Mouse (Mus musculus) spleen, postnatal 36 days (tissue): ENCODE results near the gene Ppcdc.

Experiments
- DNase-seq, 2 experiments: peaks; one replicate each; pipeline ENCODE4 v3.0.0; 2022; ENCODE audit warnings: low spot score in 2 of 2, mixed read lengths in 1 of 2

Gene Ppcdc

GRCm38 (mm10) chr9:57439522-57440295 is at the start of gene Ppcdc:
Ppcdc (minus strand) TSS chr9:57440124.
- DNase-seq = peak; percentile 94 to 96

DNA sequence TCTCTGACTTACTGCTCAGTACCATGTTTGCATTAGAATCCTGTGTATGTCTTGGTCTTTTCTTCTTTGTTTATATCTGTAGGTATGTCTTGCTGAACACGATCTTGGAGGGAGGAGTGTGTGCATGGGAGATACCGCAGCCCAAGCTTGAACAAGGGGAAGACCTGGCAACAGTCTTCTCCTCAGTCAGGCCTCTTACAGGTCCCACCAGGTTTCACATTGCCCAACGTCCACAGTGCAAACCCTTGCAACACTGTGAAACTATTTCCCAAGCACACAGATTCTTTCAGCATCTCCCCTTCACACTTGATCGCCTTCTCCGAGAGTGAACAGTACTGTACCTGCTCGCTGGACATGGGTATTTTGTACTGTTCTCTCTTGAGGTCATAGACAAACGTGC is 47.9 kb upstream of the Ppcdc start:
- DNase-seq = no peak

- DNase-seq = peak; percentile 60 to 63
These were observed 45.9 kb upstream of the Ppcdc start for GRCm38 (mm10) chr9:57485774-57486173.

- no peak for DNase-seq
These were observed 29.0 kb upstream of the Ppcdc start for GRCm38 (mm10) chr9:57468914-57469313.

DNA sequence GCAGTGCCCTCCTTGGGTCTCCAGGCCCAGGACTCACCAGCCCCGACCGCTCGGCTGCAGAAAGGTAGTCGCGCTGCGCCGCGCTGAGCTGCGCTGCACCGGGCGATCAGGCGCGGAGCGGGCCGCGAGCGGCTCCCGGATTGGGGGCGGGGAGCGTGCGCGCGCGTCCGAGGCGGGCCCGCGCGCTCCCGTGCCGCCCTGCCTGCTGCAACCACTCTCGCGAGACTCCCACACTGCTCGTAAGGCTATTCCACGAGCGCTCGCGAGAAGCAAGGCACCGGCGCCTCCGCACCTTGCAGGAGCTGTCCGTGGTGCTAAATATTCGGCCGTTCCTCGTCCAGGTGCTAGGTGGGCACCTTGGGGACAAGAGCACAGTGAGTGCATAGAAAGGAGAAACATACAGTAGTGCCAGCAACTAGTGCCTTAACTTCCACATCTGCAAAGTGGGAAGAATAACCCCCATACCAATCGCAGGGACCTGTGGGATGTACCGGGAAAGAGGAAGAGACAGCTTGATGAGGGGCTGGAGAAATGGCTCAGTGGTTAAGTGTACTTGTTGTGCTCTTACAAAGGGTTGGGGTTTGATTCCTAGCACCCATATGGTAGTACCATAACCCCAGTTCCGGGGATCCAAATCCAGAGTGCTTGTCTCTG is 28.1 kb upstream of the Ppcdc start, which contains the start of gene Scamp5:
Gene Scamp5, minus strand, starts transcription at position 165 of the 654 bp plus-strand sequence.
- DNase-seq = peak; percentile 67 to 72

DNA sequence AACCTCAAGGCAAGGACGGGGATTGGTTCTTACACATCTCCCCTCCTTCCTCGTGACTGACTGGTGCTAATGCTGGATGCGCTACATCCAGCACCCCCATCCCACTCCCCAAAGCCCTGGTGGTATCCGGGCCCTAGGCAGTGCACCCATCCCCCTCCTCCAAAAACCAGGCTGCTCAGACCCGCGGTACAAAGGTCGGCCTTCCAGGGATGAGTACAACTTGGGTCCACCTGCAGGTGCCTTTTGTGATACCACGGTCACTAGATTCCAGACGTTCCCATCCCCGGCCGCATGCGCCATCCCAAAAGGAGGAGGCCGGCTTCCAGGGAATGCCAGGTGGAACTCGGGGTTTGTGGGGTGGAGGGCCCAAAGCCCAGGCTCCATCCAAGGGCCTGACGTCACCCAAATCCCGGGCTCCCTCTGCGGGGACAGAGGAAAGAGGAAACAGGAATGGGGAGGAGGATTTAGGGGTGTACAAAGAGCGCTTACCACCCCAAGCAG is 27.4 kb upstream of the Ppcdc start:
- DNase-seq = no peak

DNA sequence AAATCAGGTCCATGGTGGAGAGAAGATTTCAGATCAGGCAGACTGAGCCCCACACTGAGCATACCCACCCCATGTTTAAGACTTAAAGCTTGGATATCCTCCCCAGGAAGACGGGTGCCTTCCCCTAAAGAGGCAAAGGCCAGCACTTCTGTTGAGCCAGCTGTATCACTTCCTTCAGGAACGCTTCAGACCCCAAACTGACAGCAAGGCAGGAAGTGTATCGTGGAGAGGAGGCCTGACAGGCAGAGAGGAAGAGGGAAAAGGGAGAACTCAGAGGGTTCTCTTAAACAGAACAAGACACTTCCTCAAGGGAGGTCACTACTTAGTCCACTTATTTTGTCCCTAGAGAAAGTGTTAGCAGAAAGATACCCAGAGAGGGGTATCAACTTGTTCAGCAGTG is 26.2 kb upstream of the Ppcdc start:
- DNase-seq = no peak

DNA sequence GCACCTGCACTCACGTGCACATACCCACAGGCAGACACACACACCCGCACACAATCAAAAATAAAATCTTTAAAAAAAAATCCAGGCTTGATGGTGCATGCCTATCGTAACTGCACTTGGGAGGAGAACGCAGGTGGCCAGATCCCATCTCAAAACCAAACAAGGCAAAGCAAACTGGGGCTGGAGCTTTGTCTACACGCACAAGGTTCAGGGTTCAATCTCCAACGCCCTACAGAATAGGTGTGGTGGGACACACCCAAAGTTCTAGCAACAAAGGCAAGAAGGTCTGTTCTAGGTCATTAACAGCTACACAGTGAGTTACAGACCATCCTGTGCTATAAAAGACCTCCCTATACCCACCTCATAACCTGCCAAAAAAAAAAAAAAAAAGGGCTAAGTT is 22.9 kb upstream of the Ppcdc start:
- DNase-seq = no peak

DNA sequence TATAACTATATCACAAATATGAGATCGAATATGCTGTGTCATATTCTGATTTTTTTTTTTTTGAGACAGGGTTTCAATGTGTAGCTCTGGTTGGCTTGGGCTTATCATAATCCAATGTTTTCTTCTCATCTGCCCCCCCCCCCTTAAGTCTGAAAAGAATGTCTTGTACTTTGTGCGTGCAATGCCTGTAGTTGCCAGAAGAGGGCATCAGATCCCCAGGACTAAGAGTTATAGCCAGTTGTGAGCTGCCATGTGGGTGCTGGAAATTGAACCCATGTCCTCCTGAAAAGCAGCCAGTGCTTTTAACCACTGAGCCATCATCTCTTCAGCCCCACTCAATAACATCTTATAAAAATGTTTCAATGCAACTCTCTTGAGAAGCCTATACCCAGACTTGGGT is 19.8 kb upstream of the Ppcdc start:
- DNase-seq = no peak

DNA sequence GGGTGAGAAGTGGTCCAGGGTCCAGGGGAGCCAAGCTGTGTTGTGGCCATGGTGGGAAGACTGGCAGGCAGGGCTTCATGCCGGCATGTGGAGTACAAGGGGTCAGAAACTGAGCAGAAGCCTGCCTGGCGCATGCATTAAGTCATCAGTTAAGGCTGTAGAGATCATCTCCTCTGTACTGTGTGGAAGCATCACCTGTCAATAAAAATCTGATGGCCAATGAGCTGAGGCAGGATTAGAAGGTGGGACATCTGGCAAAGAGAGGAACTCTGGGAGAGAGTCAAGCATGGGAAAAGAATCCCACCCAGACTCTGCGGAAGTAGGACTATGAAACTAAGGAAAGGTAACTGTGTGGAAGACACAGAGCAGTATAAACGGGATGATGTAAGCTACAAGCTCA is 13.6 kb upstream of the Ppcdc start:
- DNase-seq = no peak

DNA sequence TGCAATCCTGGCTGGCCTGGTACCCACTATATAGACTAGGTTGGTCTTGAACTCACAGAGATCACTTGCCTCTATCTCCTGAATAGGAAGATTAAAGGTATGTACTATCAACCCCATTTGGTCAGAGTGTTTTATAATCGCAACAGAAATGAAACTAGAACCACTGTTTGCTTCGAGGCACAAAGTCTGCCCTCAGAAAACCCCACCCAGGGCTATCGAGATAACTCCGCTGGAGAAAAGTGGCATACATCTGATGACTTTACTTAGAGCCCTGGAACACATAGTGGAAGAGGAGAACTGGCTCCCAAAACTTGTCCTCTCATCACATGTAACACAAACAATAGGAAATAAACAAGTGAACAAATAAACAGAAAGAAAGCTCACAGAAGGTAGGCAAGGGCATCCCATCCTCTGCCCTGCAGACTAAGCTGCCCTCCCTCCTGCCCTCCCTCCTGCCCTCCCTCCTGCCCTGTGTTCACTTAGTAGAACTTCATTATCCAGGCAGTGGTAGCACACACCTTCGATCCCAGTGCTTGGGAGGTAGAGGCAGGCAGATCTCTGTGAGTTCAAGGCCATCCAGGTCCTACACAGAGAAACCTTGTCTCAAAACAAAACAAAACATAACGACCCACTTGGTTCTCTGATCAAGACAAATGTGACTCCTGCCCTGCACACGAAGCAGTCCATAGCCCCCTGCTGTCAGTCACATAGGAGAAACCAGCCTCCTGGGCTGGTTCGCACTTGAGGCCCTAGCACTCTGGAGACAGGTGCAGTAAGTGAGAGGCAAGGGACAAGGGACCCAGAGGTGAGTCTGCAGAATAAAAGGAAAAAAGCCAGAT is 12.9 kb upstream of the Ppcdc start:
- DNase-seq = no peak

- DNase-seq = no peak
These were observed 9.8 kb upstream of the Ppcdc start for GRCm38 (mm10) chr9:57449715-57450114.

- no peak for DNase-seq
These were observed 696 bp upstream of the Ppcdc start for GRCm38 (mm10) chr9:57440620-57441019.

GRCm38 (mm10) chr9:57439083-57439482 is 841 bp downstream of the Ppcdc start:
- no peak for DNase-seq

GRCm38 (mm10) chr9:57437896-57438614 is 1.9 kb downstream of the Ppcdc start:
- DNase-seq = no peak

- no peak for DNase-seq
These were observed 3.8 kb downstream of the Ppcdc start for GRCm38 (mm10) chr9:57436166-57436565.

DNA sequence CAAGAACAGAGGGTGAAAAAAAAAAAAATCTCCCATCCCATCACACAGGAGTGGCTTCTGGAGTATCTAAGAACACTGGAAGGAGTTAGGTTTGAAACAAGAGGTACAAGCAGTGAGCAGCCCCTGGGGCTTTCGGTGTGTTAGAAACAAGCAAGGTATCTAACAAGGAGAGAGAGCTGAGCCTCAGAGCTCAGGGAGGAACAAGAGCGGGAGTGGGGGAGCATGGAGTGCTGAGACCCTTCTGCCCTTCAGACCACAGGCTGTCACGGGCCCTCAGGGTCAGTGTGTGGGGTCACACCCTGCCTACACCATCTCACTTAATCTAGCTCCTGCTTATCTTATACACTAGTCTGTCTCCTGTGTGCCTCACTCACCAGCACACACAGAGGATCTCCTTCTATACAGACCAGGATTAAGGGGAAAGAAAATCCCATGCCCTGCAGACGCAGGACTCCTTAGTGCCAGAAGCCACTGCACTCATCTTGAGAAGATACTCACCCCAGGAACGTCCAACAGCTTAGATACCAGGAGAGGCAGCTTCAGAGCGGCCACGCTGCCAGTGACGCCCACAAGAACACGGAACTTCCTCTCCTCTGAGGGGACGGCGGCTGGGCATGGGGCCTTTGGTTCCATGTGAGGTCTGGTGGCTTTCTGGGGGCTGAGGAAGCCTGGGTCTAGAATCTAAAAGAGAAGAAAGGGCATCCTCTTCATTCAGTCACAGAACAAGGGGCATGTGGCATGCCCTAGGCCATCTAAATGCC is 5.3 kb downstream of the Ppcdc start:
- no peak for DNase-seq

DNA sequence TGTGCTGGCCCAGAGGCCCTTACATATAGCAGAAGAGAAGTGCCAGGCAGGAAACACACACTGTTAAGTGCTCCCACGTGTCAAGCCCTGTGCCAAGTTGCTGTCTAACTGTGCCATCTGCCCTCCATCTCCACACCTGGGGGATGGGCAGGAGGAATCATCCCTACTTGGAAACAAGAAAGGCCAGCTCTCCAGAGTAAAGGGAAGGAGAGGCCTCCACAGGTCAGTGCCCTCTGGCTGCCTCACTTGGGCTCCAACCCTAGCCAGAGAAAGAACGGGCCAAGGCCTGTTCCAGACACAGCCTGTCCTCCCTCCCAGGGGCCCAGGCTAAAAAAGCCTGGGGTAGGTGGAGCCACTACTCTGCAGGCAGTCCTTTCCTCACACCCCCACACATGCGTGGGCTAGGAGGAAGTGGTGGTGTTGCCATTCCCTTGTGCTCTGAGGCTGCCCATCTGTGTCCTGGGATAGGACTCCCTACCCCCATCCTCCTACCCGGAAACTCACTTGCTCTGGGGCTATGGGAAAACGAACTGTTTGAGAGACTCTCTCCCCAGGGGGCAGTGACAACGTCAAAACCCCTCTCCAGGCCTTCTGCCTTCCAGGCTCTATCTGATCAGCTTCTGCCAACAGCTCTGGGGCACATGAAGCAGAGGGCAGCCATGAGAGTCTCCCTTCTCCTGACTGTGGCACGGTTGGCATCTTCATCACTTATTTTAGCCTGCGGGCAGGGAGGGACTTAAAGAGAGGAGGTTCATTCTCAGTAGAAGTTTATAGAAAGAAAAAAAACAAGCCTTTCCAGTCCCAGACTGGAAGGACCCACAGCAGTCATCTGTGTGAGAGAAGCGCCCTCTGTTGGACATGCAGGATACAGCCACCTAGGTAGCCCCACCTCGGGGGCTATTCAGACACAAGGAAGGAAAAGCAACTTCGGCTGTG is 6.6 kb downstream of the Ppcdc start:
- peak; percentile 77 to 81 for DNase-seq

DNA sequence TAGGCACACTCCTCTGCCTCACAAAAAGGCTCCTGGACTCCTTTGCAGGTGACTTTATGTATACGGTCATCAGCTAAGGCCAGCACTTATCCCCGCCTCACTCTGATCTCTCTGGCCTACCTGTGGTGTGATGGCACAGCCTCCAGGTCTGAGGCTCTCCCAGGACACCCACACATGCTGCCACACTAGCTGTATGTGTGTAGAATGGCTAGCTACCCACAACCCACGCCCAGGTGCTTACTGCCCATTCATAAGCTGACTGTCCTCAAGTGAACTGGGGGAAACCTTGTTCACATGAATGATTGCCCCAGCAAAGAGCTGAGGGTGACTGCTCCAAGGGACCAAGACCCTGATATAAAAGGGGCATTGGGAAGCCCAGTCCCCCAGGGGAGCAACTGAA is 7.4 kb downstream of the Ppcdc start:
- DNase-seq = no peak

DNA sequence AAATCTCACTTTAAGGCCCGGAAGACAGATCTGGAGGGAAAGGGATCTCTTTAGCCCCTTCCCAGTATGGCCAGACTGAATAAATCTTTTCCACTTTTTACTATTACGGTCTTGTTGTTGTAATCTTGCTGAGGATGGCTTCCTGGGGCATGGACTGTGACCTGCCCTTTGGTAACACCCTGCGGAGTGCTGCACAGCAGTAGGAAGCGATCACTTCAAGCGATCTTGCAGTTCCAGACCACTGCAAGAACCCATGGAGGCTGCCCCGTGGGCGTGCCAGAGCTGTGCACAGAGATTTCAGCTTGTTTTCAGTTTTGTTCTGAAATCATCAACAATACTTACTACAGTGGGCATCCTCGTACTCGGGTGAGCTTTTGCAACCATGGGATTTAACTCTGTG is 8.7 kb downstream of the Ppcdc start:
- no peak for DNase-seq
